Comparison of ENCODE assay signal across 8 mouse cellular contexts in the genomic region with DNA sequence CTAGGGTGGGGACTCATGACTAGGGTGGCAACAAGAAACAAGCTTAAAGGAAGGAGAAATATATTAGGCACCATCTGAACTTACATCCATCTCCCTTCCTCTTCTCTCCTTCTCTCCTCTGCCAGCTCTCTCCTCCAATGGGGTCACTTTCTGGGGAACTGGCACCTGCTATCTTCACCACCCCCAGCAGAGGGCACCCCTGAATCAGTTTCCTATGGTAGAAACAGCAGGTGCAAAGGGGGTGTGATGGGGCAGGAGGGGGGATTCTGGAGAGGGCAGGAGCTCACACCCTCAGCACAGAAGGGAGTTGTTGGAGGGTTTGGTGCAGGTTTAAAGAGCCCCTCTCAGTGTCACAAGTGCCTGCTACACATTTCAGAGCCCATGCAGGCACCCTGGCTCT. TPM values are rescaled to one million over a fixed set of nuclear protein-coding genes. Genes with fewer than 3 reads are reported as not detected.
DNase-seq lines count a peak whose midpoint lies in the region; ATAC-seq and TF ChIP-seq lines count a peak whose summit lies in the region.

No protein-coding gene starts in this region.

- no peak overlapping the region for H3K27ac ChIP-seq in heart, embryonic 12.5 days (ENCODE audit: poor library complexity, severe bottlenecking)
- H3K27ac ChIP-seq in intestine, embryonic 15.5 days = no peak overlapping the region

- H3K27me3 ChIP-seq in heart, embryonic 12.5 days (replicated peaks) = peaks cover 14% of the 10 kb centered on the region; the same call in 1 of the 2 replicates
- peaks cover 47% of the 10 kb centered on the region for H3K27me3 ChIP-seq in E14TG2a.4 (ENCODE audit: insufficient read depth, low read length)
- no peaks in the 10 kb centered on the region for H3K27me3 ChIP-seq in intestine, embryonic 15.5 days (replicated peaks)

- no peak overlapping the region for H3K9ac ChIP-seq in heart, embryonic 12.5 days
- H3K9ac ChIP-seq in intestine, embryonic 15.5 days = no peak overlapping the region

- intact Hi-C loops in left cerebral cortex, postnatal 4 days (cut with DNase I) = no loop called here

- TF ChIP-seq CTCF in E14TG2a.4 (conservative IDR thresholded peaks at IDR 0.05; ENCODE audit: low read length) = peak; percentile 64

- no peak overlapping the region for H3K4me3 ChIP-seq in heart, embryonic 12.5 days
- no peak overlapping the region for H3K4me3 ChIP-seq in E14TG2a.4 (replicated peaks; ENCODE audit: low read length)
- H3K4me3 ChIP-seq in intestine, embryonic 15.5 days (replicated peaks) = no peak overlapping the region

- no peaks in the 10 kb centered on the region for H3K36me3 ChIP-seq in heart, embryonic 12.5 days
- H3K36me3 ChIP-seq in E14TG2a.4 (ENCODE audit: insufficient read depth, low read length) = peaks cover under 1% of the 10 kb centered on the region; the same call in 1 of the 2 replicates
- no peaks in the 10 kb centered on the region for H3K36me3 ChIP-seq in intestine, embryonic 15.5 days

- H3K4me2 ChIP-seq in heart, embryonic 12.5 days = no peak overlapping the region
- H3K4me2 ChIP-seq in intestine, embryonic 15.5 days (replicated peaks) = no peak overlapping the region

- peak; percentile 25 for DNase-seq in heart, adult 8-10 months (ENCODE audit: low spot score)
- DNase-seq in 3T3-L1 (ENCODE audit: low read depth, low spot score) = peak; percentile 61
- peak; percentile 41 to 68 for DNase-seq in cerebellum, postnatal 14 days
- peak; percentile 56 for DNase-seq in left cerebral cortex, postnatal 4 days
- DNase-seq in right cerebral cortex, postnatal 25 days = peak; percentile 54

- H3K4me1 ChIP-seq in heart, embryonic 12.5 days (replicated peaks) = peaks cover 10% of the 10 kb centered on the region
- peaks cover 29% of the 10 kb centered on the region for H3K4me1 ChIP-seq in E14TG2a.4 (replicated peaks; ENCODE audit: low read depth, low read length)
- peaks cover 11% of the 10 kb centered on the region; the same call in 1 of the 2 replicates for H3K4me1 ChIP-seq in intestine, embryonic 15.5 days (replicated peaks)

- no peak for ATAC-seq in heart, embryonic 12.5 days (ENCODE audit: insufficient number of reproducible peaks, low FRiP score)
- no peak for ATAC-seq in intestine, embryonic 15.5 days

- no peaks in the 10 kb centered on the region for H3K9me3 ChIP-seq in heart, embryonic 12.5 days (replicated peaks)
- H3K9me3 ChIP-seq in E14TG2a.4 (ENCODE audit: low read length) = 0 out of 2 replicates have a peak, but pooled peaks cover 4% of the 10 kb centered on the region
- H3K9me3 ChIP-seq in intestine, embryonic 15.5 days = no peaks in the 10 kb centered on the region

RNA-seq across cellular contexts. Expression of a gene that starts 3.1 kb away (rescaled TPM):
- 10 to 100 TPM in 2 of 4 experiments, 1 to 10 TPM in 2; 8.3 to 12.4 (median 9.4) TPM for total RNA-seq in heart, adult 8-10 months (2022)
- polyA plus RNA-seq in heart, embryonic 12.5 days (2016; fragmentation: Nextera tagmentation; extraction: Ambion mirVana) = 22.6 and 23.2 TPM in 2 replicates
- total RNA-seq in left cerebral cortex, postnatal 4 days (2021) = 10 to 100 TPM; 22.4 to 24.6 TPM
- 29.1 and 30.6 TPM in 2 replicates for polyA plus RNA-seq in intestine, embryonic 15.5 days (2015; fragmentation: Nextera tagmentation; extraction: Ambion mirVana)

RNA-seq across cellular contexts. Expression of a gene that starts 7.3 kb away (rescaled TPM):
- 1 to 10 TPM; 6.2 to 8.2 (median 7.7) TPM for total RNA-seq in heart, adult 8-10 months (2022)
- 5.7 and 6.3 TPM in 2 replicates for polyA plus RNA-seq in heart, embryonic 12.5 days (2016; fragmentation: Nextera tagmentation; extraction: Ambion mirVana)
- total RNA-seq in left cerebral cortex, postnatal 4 days (2021) = 1 to 10 TPM; 1.1 to 1.3 TPM
- polyA plus RNA-seq in intestine, embryonic 15.5 days (2015; fragmentation: Nextera tagmentation; extraction: Ambion mirVana) = 4.0 and 4.7 TPM in 2 replicates

RNA-seq across cellular contexts. Expression of a gene that starts 23.2 kb away (rescaled TPM):
- under 1 TPM; 0.09 to 0.69 (median 0.20) TPM for total RNA-seq in heart, adult 8-10 months (2022)
- polyA plus RNA-seq in heart, embryonic 12.5 days (2016; fragmentation: Nextera tagmentation; extraction: Ambion mirVana) = 0.06 and 0.19 TPM in 2 replicates
- total RNA-seq in left cerebral cortex, postnatal 4 days (2021) = 10 to 100 TPM; 13.0 to 14.2 TPM
- 0.36 and 0.51 TPM in 2 replicates for polyA plus RNA-seq in intestine, embryonic 15.5 days (2015; fragmentation: Nextera tagmentation; extraction: Ambion mirVana)

Comparison
In these comparisons a context has a peak if more than half of its experiments do, and no peak if none do; other contexts are left out.
1. RNA of a gene that starts 23.2 kb away (total RNA-seq): 13.0 to 14.2 TPM in left cerebral cortex, postnatal 4 days; 0.09 to 0.69 TPM in heart, adult 8-10 months; every median in the first group is over 4 times any median in the second.
2. Peak in every context shown above with its lines, with median percentiles within 50 percentile points of each other: DNase-seq.